Mouse (Mus musculus) ES-E14 (cell line): ENCODE measurements around the gene Slc29a3. TPM values are rescaled to one million over a fixed set of nuclear protein-coding genes. Genes with fewer than 3 reads are reported as not detected.

Source experiments
- DNase-seq: peaks from one replicate; pipeline ENCODE4 v3.0.0-alpha.2; 2013; ENCODE audit warnings: low read depth, low spot score
- H3K27ac ChIP-seq: 2 replicates; pipeline ENCODE4 v1.5.1; 2012; ENCODE audit warnings: low read depth, mild to moderate bottlenecking, low read length, moderate library complexity, mixed read lengths; ENCODE audit not compliant: poor library complexity, insufficient read depth, severe bottlenecking
- H3K36me3 ChIP-seq: 2 replicates; pipeline ENCODE4 v1.6.1; 2012; ENCODE audit warnings: mild to moderate bottlenecking, low read length, moderate library complexity, mixed read lengths; ENCODE audit not compliant: control insufficient read depth, poor library complexity, insufficient read depth, severe bottlenecking
- H3K4me1 ChIP-seq, 2 experiments: fragments of 150-350 bp in 1 of 2; sonication (generic) in 1 of 2; 2 replicates each; pipeline ENCODE4 v1.6.1; 2012; ENCODE audit warnings: low read length in 2 of 2, mild to moderate bottlenecking in 1 of 2, mixed read lengths in 1 of 2; ENCODE audit not compliant: control insufficient read depth in 2 of 2, insufficient read depth in 2 of 2, poor library complexity in 1 of 2
- H3K4me3 ChIP-seq, 2 experiments: fragments of 150-350 bp in 1 of 2; sonication (generic) in 1 of 2; 2 replicates each; pipeline ENCODE4 v1.5.1; 2012; ENCODE audit warnings: low read length in 2 of 2, low read depth in 1 of 2, mild to moderate bottlenecking in 1 of 2, mixed read lengths in 1 of 2; ENCODE audit not compliant: insufficient read depth in 1 of 2, poor library complexity in 1 of 2, severe bottlenecking in 1 of 2
- H3K9ac ChIP-seq: 2 replicates; pipeline ENCODE4 v1.6.1; 2012; ENCODE audit warnings: low read depth, mild to moderate bottlenecking, low read length, mixed read lengths; ENCODE audit not compliant: poor library complexity, insufficient read depth, severe bottlenecking
- H3K9me3 ChIP-seq: fragments of 150-350 bp; sonication (generic); 2 replicates; pipeline ENCODE4 v1.6.1; 2012; ENCODE audit warnings: low read depth, mild to moderate bottlenecking, low read length; ENCODE audit not compliant: control insufficient read depth, insufficient read depth
- CHD2 ChIP-seq: IDR thresholded peaks from 2 replicates; pipeline ENCODE4 v1.6.1; 2014; ENCODE audit warnings: mild to moderate bottlenecking, low read depth, low read length, inconsistent platforms
- HCFC1 ChIP-seq: IDR thresholded peaks from 2 replicates; pipeline ENCODE4 v1.6.1; 2012; ENCODE audit warnings: low read length, inconsistent platforms, borderline replicate concordance; ENCODE audit not compliant: insufficient read depth
- MAFK ChIP-seq: IDR thresholded peaks from 2 replicates; pipeline ENCODE4 v1.6.1; 2014; ENCODE audit warnings: mild to moderate bottlenecking, low read depth, low read length, inconsistent platforms; ENCODE audit not compliant: insufficient read depth
- ZC3H11A ChIP-seq: IDR thresholded peaks from 2 replicates; pipeline ENCODE4 v1.6.1; 2012; ENCODE audit warnings: low read depth, mild to moderate bottlenecking, inconsistent platforms, low read length, borderline replicate concordance
- ZNF384 ChIP-seq: IDR thresholded peaks from 2 replicates; pipeline ENCODE4 v1.6.1; 2012; ENCODE audit warnings: low read depth, low read length, inconsistent platforms
- in situ Hi-C, 2 experiments: fragments of 600-800 bp; cut with MboI; formaldehyde crosslinking; loops; one replicate each; pipeline ENCODE4 v1.15.1; 2025; ENCODE audit warnings: low sequenced_read_pairs in 2 of 2, inconsistent platforms in 1 of 2; ENCODE audit not compliant: unreplicated experiment in 2 of 2
- total RNA-seq: library from RNA; depleted of rRNA; stranded (reverse); fragments of 300-350 nt; gene quantifications from 2 replicates; pipeline ENCODE4 v1.2.3, GENCODE M21; 2012

The Slc29a3 gene
- total RNA-seq, 1 experiment: 11.9 TPM

DNA sequence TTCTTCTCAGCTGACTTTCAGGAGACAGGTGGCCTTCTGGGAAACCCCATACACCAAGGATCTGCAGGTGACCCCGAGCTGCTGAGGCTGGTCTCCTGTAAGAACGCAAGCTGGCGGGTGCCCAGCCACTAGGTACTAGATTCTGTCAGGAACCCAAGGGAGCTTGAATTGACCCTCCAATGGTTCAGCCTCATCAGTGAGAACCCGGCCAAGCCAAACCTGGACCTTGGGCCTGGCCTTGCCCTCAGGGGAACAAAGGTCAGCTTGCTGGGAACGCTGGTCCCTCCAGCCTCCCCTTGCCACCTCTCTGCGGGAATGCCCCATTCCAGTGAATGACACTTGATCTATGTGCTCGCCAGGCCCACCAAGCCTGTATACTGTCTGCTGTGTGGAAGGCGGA, 19.1 kb downstream of the Slc29a3 start:
- Histone ChIP-seq H3K4me1 (peaks cover 2 to 14% of the 10 kb centered on the region in 2 experiments; a peak in 2 of 4 replicates), H3K36me3 (no peaks in the 10 kb centered on the region), H3K9ac (no peak overlapping the region), H3K27ac (no peak overlapping the region), H3K4me3 (no peak overlapping the region), H3K9me3 (no peaks in the 10 kb centered on the region)
- in situ Hi-C loops: no loop called here
- DNase-seq: no peak
- TF ChIP-seq HCFC1: no peak
- TF ChIP-seq CHD2: no peak

DNA sequence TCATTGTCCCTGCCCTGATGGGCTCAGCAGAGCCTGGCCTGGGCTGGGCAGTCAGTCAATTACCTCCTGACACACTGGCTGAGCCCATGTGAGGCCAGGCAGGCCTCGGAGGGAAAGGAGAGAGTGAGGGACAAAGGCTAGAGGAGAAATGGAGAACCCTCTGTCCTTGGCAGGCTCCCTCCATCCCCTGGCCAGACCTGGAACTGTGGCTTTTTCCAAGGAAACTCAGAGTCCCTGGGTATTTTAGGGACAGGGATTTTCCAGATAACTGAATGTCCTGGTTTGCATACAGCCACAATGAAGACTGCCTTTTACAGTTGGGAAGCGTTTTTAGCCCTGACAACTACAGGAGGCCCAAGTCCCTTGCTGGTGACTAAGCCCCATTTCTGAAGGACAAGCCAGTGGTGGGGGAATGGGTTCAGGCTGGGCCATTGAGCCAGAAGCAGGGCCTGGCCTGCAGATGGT, 20.2 kb downstream of the Slc29a3 start:
- no peak for DNase-seq
- no peak overlapping the region for H3K9ac ChIP-seq
- H3K4me3 ChIP-seq: no peak overlapping the region
- TF ChIP-seq ZC3H11A (no peak), HCFC1 (no peak), CHD2 (no peak), ZNF384 (no peak), MAFK (no peak)
- H3K4me1 ChIP-seq: peaks cover 2 to 21% of the 10 kb centered on the region in 2 experiments; a peak in 2 of 4 replicates
- in situ Hi-C loops: no loop called here
- H3K27ac ChIP-seq: no peak overlapping the region
- no peaks in the 10 kb centered on the region for H3K36me3 ChIP-seq
- H3K9me3 ChIP-seq: no peaks in the 10 kb centered on the region

DNA sequence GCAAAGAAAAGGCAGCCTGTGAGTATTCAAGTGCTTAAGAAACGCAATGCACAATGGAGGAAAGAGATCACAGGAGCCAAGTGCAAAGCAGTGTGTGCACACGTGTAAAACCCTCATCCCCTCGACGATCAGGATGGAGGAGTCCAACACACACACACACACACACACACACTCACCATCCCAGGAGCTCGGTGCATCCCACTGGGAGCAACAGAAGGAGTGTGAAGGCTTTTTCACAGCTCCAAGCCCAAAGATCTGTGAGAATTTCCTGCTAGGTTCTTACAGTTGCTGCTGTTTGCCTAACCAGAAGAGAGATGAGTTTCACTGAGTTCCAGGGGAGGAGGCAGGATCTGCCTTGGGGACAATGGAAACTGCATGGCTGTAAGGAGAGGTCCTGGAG, 20.9 kb downstream of the Slc29a3 start:
- in situ Hi-C loops: no loop called here
- Histone ChIP-seq H3K9me3 (no peaks in the 10 kb centered on the region), H3K36me3 (no peaks in the 10 kb centered on the region), H3K27ac (no peak overlapping the region), H3K9ac (no peak overlapping the region), H3K4me3 (no peak overlapping the region), H3K4me1 (peaks cover 2 to 28% of the 10 kb centered on the region in 2 experiments; a peak in 2 of 4 replicates)
- DNase-seq: no peak
- TF ChIP-seq ZC3H11A (no peak), ZNF384 (no peak), HCFC1 (no peak), CHD2 (no peak), MAFK (no peak)

DNA sequence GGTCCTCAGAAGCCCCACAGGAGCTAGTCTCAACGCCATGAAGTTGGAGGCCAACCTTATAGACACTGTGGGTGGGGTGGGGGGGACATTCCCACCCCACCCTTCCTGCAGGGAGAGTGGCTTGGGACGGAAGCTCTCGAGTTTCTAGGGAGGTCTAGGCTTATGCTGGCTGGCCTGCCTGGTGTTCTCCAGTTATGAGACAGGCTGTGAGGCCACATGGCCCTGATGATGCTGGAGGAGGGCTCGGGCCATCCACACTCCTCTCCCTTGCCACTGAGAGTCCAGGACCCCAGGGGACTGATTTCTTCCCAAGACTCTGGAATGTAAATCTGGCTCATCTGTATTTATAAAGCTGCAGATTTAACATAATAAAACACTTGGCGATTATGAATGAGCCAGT, 25.3 kb downstream of the Slc29a3 start:
- no peak for TF ChIP-seq MAFK
- no peak for TF ChIP-seq CHD2
- TF ChIP-seq HCFC1: no peak
- no peak for TF ChIP-seq ZC3H11A
- TF ChIP-seq ZNF384: no peak
- Histone ChIP-seq H3K36me3 (no peaks in the 10 kb centered on the region), H3K4me3 (no peak overlapping the region), H3K9ac (no peak overlapping the region), H3K27ac (peak overlapping the region; percentile 71), H3K4me1 (peaks cover 7 to 50% of the 10 kb centered on the region in 2 experiments; a peak in 3 of 4 replicates), H3K9me3 (no peaks in the 10 kb centered on the region)
- DNase-seq: no peak
- in situ Hi-C loops: no loop called here

DNA sequence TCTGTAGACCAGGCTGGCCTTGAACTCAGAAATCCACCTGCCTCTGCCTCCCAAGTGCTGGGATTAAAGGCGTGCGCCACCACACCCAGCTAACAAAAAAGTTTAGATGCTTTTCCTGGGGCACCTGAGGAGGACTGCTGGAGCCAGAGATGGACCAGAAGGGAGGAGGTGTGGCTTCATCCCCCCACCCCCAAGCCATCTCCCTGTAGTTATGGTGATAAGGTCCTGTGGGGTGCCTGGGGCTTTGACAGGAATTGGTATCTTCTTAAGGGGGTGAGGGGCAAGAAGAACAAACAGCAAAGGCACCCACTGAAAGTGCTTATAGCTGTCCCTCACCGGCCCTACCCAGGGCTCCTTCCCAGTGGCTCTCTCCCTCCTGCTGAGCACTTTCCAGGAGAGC, 25.7 kb downstream of the Slc29a3 start:
- H3K4me3 ChIP-seq: no peak overlapping the region
- H3K27ac ChIP-seq: peak overlapping the region; percentile 71
- DNase-seq: no peak
- H3K9ac ChIP-seq: no peak overlapping the region
- H3K36me3 ChIP-seq: no peaks in the 10 kb centered on the region
- H3K4me1 ChIP-seq: peaks cover 7 to 49% of the 10 kb centered on the region in 2 experiments; a peak in 3 of 4 replicates
- TF ChIP-seq HCFC1 (no peak), ZC3H11A (no peak), MAFK (no peak), ZNF384 (no peak), CHD2 (no peak)
- in situ Hi-C loops: no loop called here
- no peaks in the 10 kb centered on the region for H3K9me3 ChIP-seq
